Mouse (Mus musculus) brain, embryonic 14.5 days (tissue): ENCODE results near the gene Gfy.

Source experiments
- CTCF ChIP-seq: fragments of 200-500 bp; IDR thresholded peaks from 2 replicates; pipeline ENCODE4 v1.5.1; 2012; ENCODE audit warnings: inconsistent platforms, mild to moderate bottlenecking, moderate library complexity, borderline replicate concordance; ENCODE audit not compliant: insufficient read depth, insufficient read length; ENCODE audit errors: extremely low read depth
- POLR2A ChIP-seq: fragments of 200-500 bp; IDR thresholded peaks from 2 replicates; pipeline ENCODE4 v1.6.1; 2012; ENCODE audit warnings: mild to moderate bottlenecking, inconsistent platforms, borderline replicate concordance; ENCODE audit not compliant: poor library complexity, insufficient read depth, insufficient read length, severe bottlenecking; ENCODE audit errors: extremely low read depth

- no peak for TF ChIP-seq POLR2A
- TF ChIP-seq CTCF = no peak
Measured at GRCm38 (mm10) chr7:45137171-45138006, 42.0 kb downstream of the Gfy start.
